Mouse (Mus musculus) kidney, embryonic 14.5 days (tissue): ENCODE data around the gene Pgghg. TPM values are rescaled to one million over a fixed set of nuclear protein-coding genes. Genes with fewer than 3 reads are reported as not detected.

ENCODE experiments used
- ATAC-seq: fragments of 200-750 bp; cut with Nextera tagmentation; 2 replicates; pipeline ENCODE4 v1.8.0; 2017; ENCODE audit warnings: moderate number of reproducible peaks, mild to moderate bottlenecking, moderate TSS enrichment, moderate library complexity; ENCODE audit not compliant: low FRiP score, low TSS enrichment
- H3K27ac ChIP-seq: fragments of 300-500 bp; sonication (generic); 2 replicates; pipeline ENCODE4 v1.5.1; 2014; ENCODE audit warnings: low read depth, mild to moderate bottlenecking, low read length, moderate library complexity, mixed read lengths
- H3K27me3 ChIP-seq: fragments of 300-500 bp; sonication (generic); 2 replicates; pipeline ENCODE4 v1.6.1; 2014; ENCODE audit warnings: mild to moderate bottlenecking, low read length; ENCODE audit not compliant: control insufficient read depth, insufficient read depth
- H3K36me3 ChIP-seq: fragments of 300-500 bp; sonication (generic); 2 replicates; pipeline ENCODE4 v1.6.1; 2014; ENCODE audit warnings: low read length, mixed read lengths; ENCODE audit not compliant: control insufficient read depth, insufficient read depth
- H3K4me1 ChIP-seq: fragments of 300-500 bp; sonication (generic); 2 replicates; pipeline ENCODE4 v1.6.1; 2014; ENCODE audit warnings: low read length, mixed read lengths; ENCODE audit not compliant: control insufficient read depth, insufficient read depth
- H3K4me2 ChIP-seq: fragments of 300-500 bp; sonication (generic); replicated peaks from 2 replicates; pipeline ENCODE4 v1.6.1; 2014; ENCODE audit warnings: low read depth, mild to moderate bottlenecking, low read length
- H3K4me3 ChIP-seq: fragments of 300-500 bp; sonication (generic); 2 replicates; pipeline ENCODE4 v1.5.1; 2014; ENCODE audit warnings: mild to moderate bottlenecking, low read length
- H3K9ac ChIP-seq: fragments of 300-500 bp; sonication (generic); 2 replicates; pipeline ENCODE4 v1.6.1; 2014; ENCODE audit warnings: low read depth, mild to moderate bottlenecking, low read length, moderate library complexity
- H3K9me3 ChIP-seq: fragments of 300-500 bp; sonication (generic); 2 replicates; pipeline ENCODE4 v1.6.1; 2016; ENCODE audit warnings: low read length; ENCODE audit not compliant: control insufficient read depth
- whole genome bisulfite sequencing: fragments of 180-500 bp; shearing (Covaris S2); extraction: QIAGEN DNeasy Blood & Tissue Kit; methylation state at CpG from one replicate; pipeline ENCODE4 v1.1.7; 2014; 5-methylcytosine and 5-hydroxymethylcytosine counted together
- polyA plus RNA-seq: library from polyadenylated mRNA; unstranded; fragments of >200 nt; fragmentation: Nextera tagmentation; extraction: Ambion mirVana; gene quantifications from 2 replicates; pipeline ENCODE4 v1.2.1, GENCODE M21; 2014

Gene Pgghg
- polyA plus RNA-seq, 1 experiment from 2014 or later: 20.5 TPM

DNA sequence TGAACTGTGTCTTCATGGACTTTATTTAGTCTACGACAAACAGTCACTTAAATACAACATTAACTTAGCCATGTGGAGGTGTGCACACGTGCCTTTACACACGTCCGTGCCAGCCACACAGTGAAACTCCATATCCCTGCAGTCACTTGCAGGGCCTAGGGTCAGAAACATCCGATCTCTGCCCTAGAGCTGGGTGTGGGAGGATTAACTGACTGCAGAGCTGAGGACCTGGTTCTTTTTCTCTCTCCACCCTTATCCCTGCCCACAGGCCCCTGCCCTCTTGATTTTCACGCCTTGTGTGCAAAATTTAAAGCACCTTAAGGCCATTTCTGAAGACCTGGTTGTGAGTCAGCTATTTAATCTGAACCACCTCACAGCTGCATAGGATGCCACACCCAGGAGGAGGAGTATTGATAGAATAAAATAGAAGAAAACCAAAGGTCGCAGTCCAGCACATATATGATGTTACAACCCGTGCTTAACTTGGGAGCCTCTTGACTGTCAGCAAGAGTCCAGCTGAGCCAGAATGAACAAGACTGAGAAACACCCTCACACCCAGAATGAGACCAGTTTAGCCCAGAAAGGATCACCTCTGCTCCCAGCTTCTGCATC, 20.7 kb upstream of the Pgghg start, which contains the start of gene Nlrp6:
TSS of gene Nlrp6 (plus strand) at position 485 of the 612 bp plus-strand sequence.
- Histone ChIP-seq H3K4me3 (peak within 1 kb of the TSS; percentile 35; the same call in 1 of the 2 replicates), H3K4me1 (peaks cover 10% of the 10 kb centered on the region), H3K27me3 (peaks cover 51% of the 10 kb centered on the region), H3K36me3 (no peaks in the 10 kb centered on the region), H3K27ac (no peak within 1 kb of the TSS), H3K9me3 (no peaks in the 10 kb centered on the region), H3K4me2 (no peak within 1 kb of the TSS), H3K9ac (no peak within 1 kb of the TSS)
- ATAC-seq: no peak
- WGBS: 54% methylated on average over 8 of the region's 8 CpGs

DNA sequence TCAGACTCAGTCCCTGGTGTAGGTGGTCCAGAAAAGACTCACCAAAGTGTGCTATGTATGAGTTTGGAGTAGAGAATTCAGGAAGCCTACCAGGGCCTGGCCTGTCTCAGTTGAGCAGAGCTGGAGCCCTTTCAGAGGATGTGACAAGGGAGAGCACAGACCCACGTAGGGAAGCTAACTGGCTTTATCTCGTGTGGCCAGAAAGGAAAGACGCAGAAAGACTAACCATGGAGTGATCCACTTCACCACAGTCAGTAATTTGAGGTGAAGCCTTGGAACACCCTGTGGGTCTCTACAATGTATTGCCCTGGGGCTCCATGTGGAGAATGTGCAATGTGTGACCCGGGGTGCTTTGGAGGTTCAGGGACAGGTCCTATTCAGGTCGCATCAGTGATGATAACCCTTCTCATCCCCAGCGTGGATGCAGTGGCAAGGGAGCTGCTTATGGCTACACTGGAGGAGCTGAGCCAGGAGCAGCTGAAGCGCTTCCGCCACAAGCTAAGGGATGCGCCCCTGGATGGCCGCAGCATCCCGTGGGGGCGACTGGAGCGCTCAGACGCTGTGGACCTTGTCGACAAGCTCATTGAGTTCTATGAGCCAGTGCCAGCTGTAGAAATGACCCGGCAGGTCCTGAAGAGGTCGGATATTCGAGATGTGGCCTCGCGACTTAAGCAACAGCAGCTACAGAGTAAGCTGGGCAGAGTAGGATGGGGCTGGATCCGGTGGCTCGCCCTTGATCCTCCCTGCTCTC, 19.8 kb upstream of the Pgghg start:
- peaks cover 10% of the 10 kb centered on the region for H3K4me1 ChIP-seq
- ATAC-seq: 0 out of 2 replicates have a peak, but pooled peaks have one; percentile 30
- H3K4me3 ChIP-seq: peak overlapping the region; percentile 35
- H3K9me3 ChIP-seq: no peaks in the 10 kb centered on the region
- H3K4me2 ChIP-seq: no peak overlapping the region; the same call in 1 of the 2 replicates
- H3K27me3 ChIP-seq: peaks cover 51% of the 10 kb centered on the region
- no peaks in the 10 kb centered on the region for H3K36me3 ChIP-seq
- H3K9ac ChIP-seq: no peak overlapping the region
- 22% methylated on average over 22 of the region's 22 CpGs for WGBS
- H3K27ac ChIP-seq: no peak overlapping the region

DNA sequence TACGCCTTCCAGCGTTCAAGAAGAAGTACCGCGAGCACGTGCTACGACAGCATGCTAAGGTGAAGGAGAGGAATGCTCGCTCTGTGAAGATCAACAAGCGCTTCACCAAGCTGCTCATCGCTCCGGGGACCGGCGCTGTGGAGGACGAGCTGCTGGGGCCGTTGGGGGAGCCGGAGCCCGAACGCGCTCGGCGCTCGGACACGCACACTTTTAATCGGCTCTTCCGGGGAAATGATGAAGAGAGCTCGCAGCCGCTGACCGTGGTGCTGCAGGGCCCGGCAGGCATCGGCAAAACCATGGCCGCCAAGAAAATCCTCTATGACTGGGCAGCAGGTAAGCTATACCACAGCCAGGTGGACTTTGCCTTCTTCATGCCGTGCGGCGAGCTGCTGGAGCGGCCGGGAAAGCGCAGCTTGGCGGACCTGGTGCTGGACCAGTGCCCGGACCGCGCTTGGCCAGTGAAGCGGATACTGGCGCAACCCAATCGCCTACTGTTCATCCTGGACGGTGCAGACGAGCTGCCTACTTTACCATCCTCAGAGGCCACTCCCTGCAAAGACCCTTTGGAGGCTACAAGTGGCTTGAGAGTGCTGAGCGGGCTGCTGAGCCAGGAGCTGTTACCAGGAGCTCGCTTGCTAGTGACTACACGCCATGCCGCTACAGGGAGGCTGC, 18.7 kb upstream of the Pgghg start:
- peaks cover 10% of the 10 kb centered on the region for H3K4me1 ChIP-seq
- peak overlapping the region; percentile 58 for H3K4me2 ChIP-seq
- H3K9ac ChIP-seq: no peak overlapping the region
- WGBS: under 1% methylated on average over 49 of the region's 49 CpGs
- peaks cover 51% of the 10 kb centered on the region for H3K27me3 ChIP-seq
- no peaks in the 10 kb centered on the region for H3K36me3 ChIP-seq
- H3K9me3 ChIP-seq: no peaks in the 10 kb centered on the region
- ATAC-seq: peak; percentile 91
- no peak overlapping the region for H3K27ac ChIP-seq
- peak overlapping the region; percentile 35 for H3K4me3 ChIP-seq

DNA sequence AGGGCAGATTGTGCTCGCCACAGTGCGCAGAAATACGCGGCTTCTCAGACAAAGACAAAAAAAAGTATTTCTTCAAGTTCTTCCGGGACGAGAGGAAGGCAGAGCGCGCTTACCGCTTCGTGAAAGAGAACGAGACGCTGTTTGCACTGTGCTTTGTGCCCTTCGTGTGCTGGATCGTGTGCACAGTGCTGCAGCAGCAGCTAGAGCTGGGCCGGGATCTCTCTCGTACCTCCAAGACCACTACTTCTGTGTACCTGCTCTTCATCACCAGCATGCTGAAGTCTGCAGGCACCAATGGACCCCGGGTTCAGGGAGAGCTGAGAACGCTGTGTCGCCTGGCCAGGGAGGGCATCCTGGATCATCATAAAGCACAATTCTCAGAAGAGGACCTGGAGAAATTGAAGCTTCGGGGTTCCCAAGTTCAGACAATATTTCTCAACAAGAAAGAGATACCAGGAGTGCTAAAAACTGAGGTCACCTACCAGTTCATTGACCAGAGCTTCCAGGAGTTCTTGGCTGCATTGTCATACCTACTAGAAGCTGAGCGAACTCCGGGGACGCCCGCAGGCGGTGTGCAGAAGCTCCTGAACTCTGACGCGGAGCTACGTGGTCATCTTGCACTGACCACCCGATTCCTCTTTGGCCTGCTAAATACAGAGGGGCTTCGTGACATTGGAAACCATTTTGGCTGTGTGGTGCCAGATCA, 18.0 kb upstream of the Pgghg start:
- Histone ChIP-seq H3K27me3 (peaks cover 48% of the 10 kb centered on the region), H3K4me3 (peak overlapping the region; percentile 35), H3K9me3 (no peaks in the 10 kb centered on the region), H3K9ac (no peak overlapping the region), H3K4me2 (peak overlapping the region; percentile 58), H3K27ac (no peak overlapping the region), H3K4me1 (peaks cover 10% of the 10 kb centered on the region), H3K36me3 (no peaks in the 10 kb centered on the region)
- WGBS: 17% methylated on average over 30 of the region's 30 CpGs
- ATAC-seq: no peak; the same call in 1 of the 2 replicates

DNA sequence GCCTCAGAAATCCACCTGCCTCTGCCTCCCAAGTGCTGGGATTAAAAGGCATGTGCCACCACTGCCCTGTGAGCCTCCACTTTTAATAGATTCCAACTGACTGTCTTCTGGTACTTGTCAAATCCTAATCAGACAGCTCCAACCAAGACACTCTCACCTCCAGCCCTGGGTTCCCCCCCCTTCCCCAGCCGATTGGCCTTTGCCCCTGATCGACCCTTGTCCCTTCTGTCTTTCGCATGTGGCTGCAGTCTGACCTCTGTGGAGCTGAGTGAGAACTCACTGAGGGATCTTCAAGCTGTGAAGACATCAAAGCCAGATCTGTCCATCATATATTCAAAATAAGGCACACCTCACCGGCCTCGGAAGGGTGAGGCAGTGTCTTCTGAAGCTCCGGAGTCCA, 14.0 kb upstream of the Pgghg start:
- H3K27ac ChIP-seq: no peak overlapping the region
- 91% methylated on average over 6 of the region's 6 CpGs for WGBS
- no peaks in the 10 kb centered on the region for H3K9me3 ChIP-seq
- no peak for ATAC-seq
- H3K4me2 ChIP-seq: no peak overlapping the region
- no peak overlapping the region for H3K4me3 ChIP-seq
- H3K36me3 ChIP-seq: no peaks in the 10 kb centered on the region
- no peak overlapping the region for H3K9ac ChIP-seq
- H3K4me1 ChIP-seq: peaks cover 7% of the 10 kb centered on the region
- H3K27me3 ChIP-seq: peaks cover 30% of the 10 kb centered on the region

DNA sequence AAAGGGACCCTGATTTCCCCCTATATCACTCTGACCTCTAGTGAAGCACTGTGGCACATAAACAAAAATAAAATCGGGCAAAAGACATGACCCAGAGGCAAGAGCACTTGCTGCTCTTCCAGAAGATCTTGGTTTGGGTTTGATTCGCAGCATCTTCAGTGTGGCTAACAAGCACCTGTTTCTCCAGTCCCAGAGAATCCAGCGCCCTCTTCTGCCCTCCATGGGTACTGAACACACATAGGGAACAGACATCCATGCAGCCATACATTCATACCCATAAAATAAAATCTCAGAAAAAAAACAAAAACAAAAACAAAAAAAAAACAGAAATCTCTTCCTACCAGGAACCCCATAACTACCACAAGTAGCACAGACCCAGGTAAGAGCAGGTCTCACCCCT, 2.8 kb upstream of the Pgghg start:
- ATAC-seq: no peak
- WGBS: 52% methylated on average over 3 of the region's 3 CpGs
- no peak overlapping the region for H3K27ac ChIP-seq

DNA sequence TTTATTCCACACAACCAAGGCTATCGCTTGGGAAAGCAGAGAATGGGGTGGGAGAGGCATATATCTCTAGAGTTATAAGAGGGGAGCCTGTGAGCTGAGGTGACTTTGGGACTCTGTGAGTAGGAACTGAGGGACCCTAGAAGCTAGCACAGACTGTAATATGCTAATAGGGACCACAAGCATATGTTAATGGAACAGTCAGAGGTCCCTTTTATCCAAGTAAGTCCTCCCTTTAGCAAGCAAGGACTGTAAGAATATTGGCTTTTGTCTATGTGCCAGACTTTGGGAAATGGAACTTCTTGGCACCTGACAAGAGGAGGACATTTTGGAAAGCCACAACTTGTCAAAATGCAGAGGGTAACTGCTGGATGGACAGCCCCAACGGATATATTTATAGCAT, 2.3 kb upstream of the Pgghg start:
- no peak overlapping the region for H3K9ac ChIP-seq
- H3K36me3 ChIP-seq: no peaks in the 10 kb centered on the region
- H3K4me2 ChIP-seq: no peak overlapping the region
- H3K9me3 ChIP-seq: no peaks in the 10 kb centered on the region
- no peak for ATAC-seq
- H3K27ac ChIP-seq: 0 out of 2 replicates have a peak overlapping the region, but pooled peaks have one; percentile 56
- peaks cover 13% of the 10 kb centered on the region for H3K27me3 ChIP-seq
- H3K4me3 ChIP-seq: no peak overlapping the region
- H3K4me1 ChIP-seq: peaks cover 15% of the 10 kb centered on the region; the same call in 1 of the 2 replicates
- WGBS: 38% methylated on average over 2 of the region's 2 CpGs

More for the DNA sequence above, 2.8 kb upstream of the Pgghg start:
- Histone ChIP-seq H3K36me3 (no peaks in the 10 kb centered on the region), H3K4me1 (peaks cover 15% of the 10 kb centered on the region; the same call in 1 of the 2 replicates), H3K9me3 (no peaks in the 10 kb centered on the region), H3K4me3 (no peak overlapping the region), H3K4me2 (no peak overlapping the region), H3K9ac (no peak overlapping the region), H3K27me3 (peaks cover 13% of the 10 kb centered on the region)

DNA sequence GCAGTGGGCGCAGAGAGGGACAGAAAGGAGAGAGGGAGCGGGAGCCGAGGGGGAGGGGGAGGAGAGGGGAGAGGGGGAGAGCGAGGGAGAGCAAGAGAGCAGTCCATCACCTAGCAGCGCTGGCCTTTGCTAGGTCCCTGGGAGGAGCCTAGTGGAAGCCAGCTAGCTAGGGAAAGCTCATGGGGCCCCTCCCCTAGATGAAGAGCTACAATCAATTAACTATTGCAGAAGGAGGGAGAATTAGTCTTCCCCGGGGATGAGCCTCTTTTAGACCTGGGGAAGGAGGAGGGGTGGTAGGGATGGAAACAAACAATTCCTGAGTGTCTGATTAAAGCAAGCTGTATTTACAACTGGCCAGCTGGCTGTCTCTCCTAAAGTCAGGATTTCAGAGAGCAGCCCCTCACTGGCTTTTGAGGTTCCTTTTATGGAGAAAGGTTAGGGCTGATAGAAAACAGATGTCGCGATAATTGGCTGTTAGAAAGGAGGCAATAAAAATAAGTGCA, 1.5 kb upstream of the Pgghg start:
- Histone ChIP-seq H3K4me2 (no peak overlapping the region; the same call in 1 of the 2 replicates), H3K27ac (peak overlapping the region; percentile 56; the same call in 1 of the 2 replicates), H3K36me3 (0 out of 2 replicates have a peak, but pooled peaks cover under 1% of the 10 kb centered on the region), H3K9ac (no peak overlapping the region), H3K4me1 (peaks cover 15% of the 10 kb centered on the region; the same call in 1 of the 2 replicates), H3K4me3 (no peak overlapping the region), H3K27me3 (peaks cover 13% of the 10 kb centered on the region), H3K9me3 (no peaks in the 10 kb centered on the region)
- ATAC-seq: peak; percentile 52
- 8% methylated on average over 7 of the region's 8 CpGs for WGBS
